Mouse (Mus musculus) lung, postnatal 0 days (tissue): ENCODE measurements around the gene Pde4a.

ENCODE experiments used
- CTCF ChIP-seq: IDR thresholded peaks from 2 replicates; pipeline ENCODE4 v1.5.1; 2016; ENCODE audit warnings: antibody characterized with exemption, mild to moderate bottlenecking
- EP300 ChIP-seq: IDR thresholded peaks from 2 replicates; pipeline ENCODE4 v1.6.1; 2016; ENCODE audit warnings: antibody characterized with exemption, mild to moderate bottlenecking, control low read depth

GRCm38 (mm10) chr9:21231551-21231950 is 66.0 kb downstream of the Pde4a start:
- TF ChIP-seq CTCF, result no peak
- no peak for TF ChIP-seq EP300
